Mouse (Mus musculus): Measurements from ENCODE around the gene Kdm2a. TPM values are rescaled to one million over a fixed set of nuclear protein-coding genes. Genes with fewer than 3 reads are reported as not detected.

Kdm2a gene
- polyA plus RNA-seq (2012; rRNA removed), result 37.8 and 100 TPM in 2 replicates

DNA sequence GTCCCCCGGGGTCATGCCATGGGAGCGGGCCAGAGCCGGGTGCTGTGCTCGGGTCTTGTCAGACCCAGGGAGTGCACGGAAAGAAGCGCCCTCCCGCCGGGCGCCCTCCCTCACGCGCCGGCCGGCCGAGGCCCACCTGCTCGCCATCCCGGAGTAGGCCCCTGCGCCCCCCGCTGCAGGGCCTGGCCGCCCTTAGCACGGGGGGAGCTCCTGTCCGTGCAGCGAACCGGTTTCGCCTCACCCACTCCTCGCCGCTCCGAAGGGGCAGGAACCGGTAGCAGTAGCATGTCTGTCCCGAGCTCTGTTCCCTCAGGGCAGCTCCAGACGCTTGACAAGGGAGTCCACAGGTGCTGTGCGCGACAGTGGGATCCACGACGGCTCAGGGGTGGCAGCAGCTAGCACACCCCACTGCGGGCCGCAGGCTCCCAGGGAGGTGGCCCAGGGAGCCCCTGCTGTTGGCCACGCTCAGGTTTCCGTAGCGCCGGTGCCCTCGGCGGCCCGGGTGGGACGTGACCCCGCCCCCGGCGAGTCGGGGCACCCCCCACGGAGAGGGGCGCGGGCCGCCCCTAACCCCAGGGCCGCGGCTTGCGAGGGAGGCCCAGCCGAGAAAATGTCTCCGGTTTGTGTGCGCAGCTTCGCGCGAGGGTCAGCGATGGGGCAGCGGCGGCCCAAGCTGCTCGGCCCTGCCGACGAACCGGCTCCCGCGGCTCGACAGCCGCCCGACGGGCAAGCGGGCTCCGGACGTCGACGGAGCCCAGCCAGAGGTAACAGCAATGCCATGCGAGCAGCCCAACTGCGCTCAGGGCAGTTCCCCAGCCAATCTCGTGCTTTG, at the start of gene Kdm2a:
Gene Kdm2a (minus strand): TSS at position 488 of the 832 bp plus-strand sequence.
- Histone ChIP-seq H3K27me3 (ENCODE audit: control insufficient read depth, insufficient read depth, low read length) (no peaks in the 10 kb centered on the region), H3K4me3 (ENCODE audit: low read depth, low read length) (peak within 1 kb of the TSS; percentile 84), H3K27ac (ENCODE audit: insufficient read depth, low read depth, low read length) (peak within 1 kb of the TSS; percentile 32), H3K4me1 (ENCODE audit: control insufficient read depth, insufficient read depth, insufficient read length, low read length) (peaks cover 6% of the 10 kb centered on the region; the same call in 1 of the 2 replicates), H3K36me3 (ENCODE audit: control insufficient read depth, insufficient read depth, low read length) (peaks cover 5% of the 10 kb centered on the region)
- WGBS, result 6% methylated on average over 78 of the region's 82 CpGs
- TF ChIP-seq CTCF (IDR thresholded peaks at IDR 0.05; ENCODE audit: extremely low read depth, insufficient read length, insufficient replicate concordance, low read depth, low read length) (no peak), POLR2A (IDR thresholded peaks at IDR 0.05; ENCODE audit: low read depth, low read length) (no peak)

DNA sequence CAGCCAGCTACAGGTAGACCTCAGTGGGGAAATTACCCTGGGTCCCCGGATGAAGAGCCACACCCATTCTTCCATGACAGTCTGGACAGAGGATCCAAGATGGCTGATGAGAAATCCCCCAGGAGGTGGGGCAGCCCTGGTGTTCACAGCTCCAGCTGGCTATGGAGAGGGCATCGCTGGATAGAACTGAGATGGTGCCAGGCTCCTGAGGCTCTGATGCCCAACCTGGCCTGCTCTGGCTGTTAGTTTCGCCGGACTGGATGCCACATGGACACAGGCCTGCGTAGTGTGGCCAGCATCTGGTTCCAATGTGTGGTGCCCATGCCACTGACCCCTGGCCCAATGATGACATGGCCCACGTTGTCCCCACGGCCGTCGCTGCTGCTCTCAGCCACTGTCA, 49.4 kb upstream of the Kdm2a start:
- no peaks in the 10 kb centered on the region for H3K36me3 ChIP-seq (ENCODE audit: control insufficient read depth, insufficient read depth, low read length)
- H3K27ac ChIP-seq (ENCODE audit: insufficient read depth, low read depth, low read length), result no peak overlapping the region
- TF ChIP-seq POLR2A (IDR thresholded peaks at IDR 0.05; ENCODE audit: low read depth, low read length) (no peak), CTCF (IDR thresholded peaks at IDR 0.05; ENCODE audit: extremely low read depth, insufficient read length, insufficient replicate concordance, low read depth, low read length) (no peak)
- H3K4me1 ChIP-seq (ENCODE audit: control insufficient read depth, insufficient read depth, insufficient read length, low read length), result 0 out of 2 replicates have a peak, but pooled peaks cover 2% of the 10 kb centered on the region
- H3K27me3 ChIP-seq (ENCODE audit: control insufficient read depth, insufficient read depth, low read length), result no peaks in the 10 kb centered on the region
- 84% methylated on average over 9 of the region's 9 CpGs for WGBS
- H3K4me3 ChIP-seq (ENCODE audit: low read depth, low read length), result no peak overlapping the region

DNA sequence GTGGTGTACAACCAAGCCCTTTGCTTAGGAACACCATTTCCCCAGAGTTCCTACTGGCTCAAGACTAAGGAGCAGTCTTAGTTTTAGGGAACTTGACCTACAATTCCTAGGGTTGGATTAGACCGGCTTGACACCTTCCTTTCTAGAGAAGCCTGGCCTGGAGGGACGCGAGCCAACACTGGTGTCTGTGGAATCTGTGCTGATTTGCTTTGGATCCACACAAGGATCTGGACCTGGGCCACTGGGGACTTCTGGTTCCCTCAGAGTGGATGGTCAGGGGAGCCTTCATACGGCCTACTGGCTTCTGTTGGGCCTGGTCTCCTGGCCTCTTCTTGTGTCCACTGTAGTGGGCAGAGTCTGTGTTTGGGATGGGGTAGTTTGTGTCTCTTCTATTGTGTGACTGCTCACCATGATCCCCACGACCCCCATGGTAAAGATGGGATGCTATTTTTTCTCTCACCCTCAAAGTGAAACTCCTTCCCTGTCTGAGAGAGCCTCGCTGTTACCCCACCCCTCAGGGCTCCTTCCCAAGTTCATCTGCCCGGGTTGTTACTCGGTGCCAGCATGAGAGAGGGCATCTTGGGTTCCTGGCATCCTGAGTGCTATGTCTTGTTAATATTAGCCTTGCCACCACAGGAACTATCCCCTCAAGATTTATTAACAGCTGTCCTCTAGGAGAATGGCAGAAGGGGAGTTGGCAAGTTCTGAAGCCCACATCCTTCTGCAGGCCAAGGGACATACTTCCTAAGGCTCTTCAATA, 48.8 kb upstream of the Kdm2a start:
- no peak for TF ChIP-seq POLR2A (IDR thresholded peaks at IDR 0.05; ENCODE audit: low read depth, low read length)
- no peak for TF ChIP-seq CTCF (IDR thresholded peaks at IDR 0.05; ENCODE audit: extremely low read depth, insufficient read length, insufficient replicate concordance, low read depth, low read length)
- no peak overlapping the region for H3K27ac ChIP-seq (ENCODE audit: insufficient read depth, low read depth, low read length)
- H3K4me1 ChIP-seq (ENCODE audit: control insufficient read depth, insufficient read depth, insufficient read length, low read length), result peaks cover 3% of the 10 kb centered on the region; the same call in 1 of the 2 replicates
- no peaks in the 10 kb centered on the region for H3K27me3 ChIP-seq (ENCODE audit: control insufficient read depth, insufficient read depth, low read length)
- no peak overlapping the region for H3K4me3 ChIP-seq (ENCODE audit: low read depth, low read length)
- H3K36me3 ChIP-seq (ENCODE audit: control insufficient read depth, insufficient read depth, low read length), result no peaks in the 10 kb centered on the region
- 84% methylated on average over 8 of the region's 8 CpGs for WGBS

DNA sequence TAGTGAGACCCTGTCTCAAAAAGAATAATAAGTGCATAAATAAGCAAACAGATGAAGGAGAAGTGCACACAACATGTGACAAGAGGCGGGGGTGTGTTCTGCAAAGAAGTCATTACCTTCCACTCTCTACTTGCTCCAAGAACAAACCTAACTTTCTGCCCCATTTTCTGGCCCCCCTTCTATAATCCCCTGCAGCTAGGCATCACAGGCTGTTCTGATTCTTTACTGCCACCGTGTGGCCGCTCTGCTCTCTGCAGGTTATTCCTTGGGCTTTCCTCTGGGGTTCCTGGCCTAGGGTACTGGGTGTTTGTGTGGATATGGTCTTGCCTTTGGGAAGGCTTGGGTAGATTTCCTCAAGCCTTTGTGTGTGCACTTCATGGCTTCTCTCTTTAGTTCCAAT, 44.3 kb upstream of the Kdm2a start:
- Histone ChIP-seq H3K27me3 (ENCODE audit: control insufficient read depth, insufficient read depth, low read length) (no peaks in the 10 kb centered on the region), H3K4me1 (ENCODE audit: control insufficient read depth, insufficient read depth, insufficient read length, low read length) (peaks cover 17% of the 10 kb centered on the region), H3K36me3 (ENCODE audit: control insufficient read depth, insufficient read depth, low read length) (no peaks in the 10 kb centered on the region), H3K27ac (ENCODE audit: insufficient read depth, low read depth, low read length) (peak overlapping the region; percentile 20; the same call in 1 of the 2 replicates), H3K4me3 (ENCODE audit: low read depth, low read length) (no peak overlapping the region)
- TF ChIP-seq CTCF (IDR thresholded peaks at IDR 0.05; ENCODE audit: extremely low read depth, insufficient read length, insufficient replicate concordance, low read depth, low read length), result peak; percentile 82; the same call in 1 of the 2 replicates
- TF ChIP-seq POLR2A (IDR thresholded peaks at IDR 0.05; ENCODE audit: low read depth, low read length), result no peak
- WGBS, result 11% methylated on average over 3 of the region's 3 CpGs

DNA sequence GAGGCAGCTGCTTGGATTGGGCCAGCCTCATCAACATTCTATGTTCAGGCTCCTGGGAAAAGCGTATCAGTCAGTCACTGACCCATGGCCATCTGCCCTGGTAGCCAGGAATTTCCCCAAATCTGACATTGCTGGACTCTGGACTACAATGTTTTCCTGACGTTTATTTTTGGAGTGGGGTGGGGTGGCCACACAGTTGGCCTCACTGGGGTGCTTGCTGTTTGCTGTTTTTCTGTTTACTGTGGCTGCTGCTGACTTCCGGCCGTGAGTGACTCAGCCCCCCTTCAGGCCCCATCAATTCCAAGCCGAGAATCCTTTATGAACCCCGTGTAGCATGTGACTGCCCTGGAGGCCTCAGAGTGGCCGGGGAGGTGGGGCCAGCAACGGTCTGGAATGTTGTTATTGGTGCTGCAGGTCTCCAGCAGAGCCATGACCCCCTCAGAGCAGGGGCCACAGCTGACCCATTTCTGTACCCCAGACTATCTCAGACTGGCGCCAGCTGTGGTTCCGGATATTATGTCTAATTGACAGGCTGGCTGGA, 43.6 kb upstream of the Kdm2a start:
- no peaks in the 10 kb centered on the region for H3K27me3 ChIP-seq (ENCODE audit: control insufficient read depth, insufficient read depth, low read length)
- peaks cover 17% of the 10 kb centered on the region for H3K4me1 ChIP-seq (ENCODE audit: control insufficient read depth, insufficient read depth, insufficient read length, low read length)
- no peak overlapping the region for H3K4me3 ChIP-seq (ENCODE audit: low read depth, low read length)
- H3K36me3 ChIP-seq (ENCODE audit: control insufficient read depth, insufficient read depth, low read length), result no peaks in the 10 kb centered on the region
- TF ChIP-seq POLR2A (IDR thresholded peaks at IDR 0.05; ENCODE audit: low read depth, low read length) (no peak), CTCF (IDR thresholded peaks at IDR 0.05; ENCODE audit: extremely low read depth, insufficient read length, insufficient replicate concordance, low read depth, low read length) (peak; percentile 47; the same call in 1 of the 2 replicates)
- peak overlapping the region; percentile 98 for H3K27ac ChIP-seq (ENCODE audit: insufficient read depth, low read depth, low read length)
- 34% methylated on average over 10 of the region's 10 CpGs for WGBS

DNA sequence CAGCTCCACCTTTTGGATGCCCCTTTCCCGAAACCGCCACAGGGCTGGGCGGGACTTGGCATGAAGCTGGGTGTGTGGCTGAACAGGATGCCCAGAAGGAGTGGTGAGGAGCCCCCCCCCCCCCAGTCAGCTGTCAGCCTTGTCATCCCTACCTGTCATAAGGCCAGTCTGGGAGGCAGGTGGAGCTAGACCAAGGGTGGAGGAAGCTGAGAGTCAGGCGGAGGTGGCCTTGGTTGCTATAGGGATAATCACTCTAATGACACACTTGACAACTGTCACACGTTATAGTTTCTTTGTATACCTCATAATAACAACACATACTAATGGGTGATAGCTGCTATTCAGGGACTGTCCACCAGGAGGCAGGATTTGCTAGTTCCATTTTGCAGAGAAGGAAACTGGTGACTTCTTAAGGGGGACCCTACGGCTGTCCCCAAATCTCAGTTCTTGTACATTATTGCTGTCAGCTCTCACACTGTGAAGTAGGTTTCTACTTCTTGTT, 43.1 kb upstream of the Kdm2a start:
- 10% methylated on average over 6 of the region's 6 CpGs for WGBS
- 0 out of 2 replicates have a peak overlapping the region, but pooled peaks have one; percentile 13 for H3K4me3 ChIP-seq (ENCODE audit: low read depth, low read length)

More for the DNA sequence above, 43.1 kb upstream of the Kdm2a start:
- H3K4me1 ChIP-seq (ENCODE audit: control insufficient read depth, insufficient read depth, insufficient read length, low read length), result peaks cover 20% of the 10 kb centered on the region
- no peaks in the 10 kb centered on the region for H3K36me3 ChIP-seq (ENCODE audit: control insufficient read depth, insufficient read depth, low read length)
- peak overlapping the region; percentile 98 for H3K27ac ChIP-seq (ENCODE audit: insufficient read depth, low read depth, low read length)
- TF ChIP-seq CTCF (IDR thresholded peaks at IDR 0.05; ENCODE audit: extremely low read depth, insufficient read length, insufficient replicate concordance, low read depth, low read length) (no peak), POLR2A (IDR thresholded peaks at IDR 0.05; ENCODE audit: low read depth, low read length) (no peak)
- H3K27me3 ChIP-seq (ENCODE audit: control insufficient read depth, insufficient read depth, low read length), result no peaks in the 10 kb centered on the region

Measured in small intestine, adult 2 months (tissue).